Mouse (Mus musculus) myocyte (in vitro differentiated cells): ENCODE results near the gene Rem1.

Experiments
- CEBPB ChIP-seq: IDR thresholded peaks from 2 replicates; pipeline ENCODE4 v1.6.1; 2011; ENCODE audit warnings: mild to moderate bottlenecking, moderate library complexity; ENCODE audit not compliant: poor library complexity, insufficient read depth, severe bottlenecking
- MAX ChIP-seq: IDR thresholded peaks from one replicate; pipeline ENCODE4 v1.6.1; 2011; ENCODE audit warnings: low read depth, mild to moderate bottlenecking, control low read depth
- MYOD1 ChIP-seq, 3 experiments: IDR thresholded peaks; one replicate each; pipeline ENCODE4 v1.6.1; 2011; ENCODE audit warnings: control low read depth in 2 of 3, low read depth in 2 of 3, mild to moderate bottlenecking in 2 of 3, moderate library complexity in 1 of 3; ENCODE audit not compliant: insufficient read length in 2 of 3, control insufficient read depth in 1 of 3
- POLR2A ChIP-seq: IDR thresholded peaks from one replicate; pipeline ENCODE4 v1.6.1; 2011; ENCODE audit warnings: low read depth, mild to moderate bottlenecking, control low read depth, moderate library complexity; ENCODE audit not compliant: insufficient read length
- TCF3 ChIP-seq: IDR thresholded peaks from one replicate; pipeline ENCODE4 v1.6.1; 2011; ENCODE audit warnings: low read depth, control low read depth; ENCODE audit not compliant: insufficient read length
- USF1 ChIP-seq: IDR thresholded peaks from one replicate; pipeline ENCODE4 v1.6.1; 2011; ENCODE audit warnings: low read depth, mild to moderate bottlenecking, control low read depth, moderate library complexity

DNA sequence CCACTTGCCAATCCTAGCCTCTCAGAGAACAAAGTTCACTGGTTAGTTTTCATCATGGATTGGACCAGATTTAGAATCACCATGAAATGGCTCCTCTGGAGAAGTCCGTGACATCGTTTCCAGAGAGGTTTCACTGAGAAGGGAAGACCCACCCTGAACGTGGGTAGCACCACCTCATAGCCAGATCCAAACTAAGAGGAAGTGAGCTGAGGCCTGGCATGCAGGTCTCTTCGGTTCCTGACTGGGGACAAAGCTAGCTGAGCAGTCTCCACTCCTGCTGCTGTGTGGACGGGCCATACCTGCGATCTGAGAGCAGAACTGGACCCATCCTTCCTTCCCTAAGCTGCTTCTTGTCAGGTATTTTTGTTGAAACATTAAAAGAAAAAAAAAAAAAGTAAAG lies 34.4 kb downstream of the Rem1 start:
- TF ChIP-seq MAX (no peak), POLR2A (no peak), MYOD1 (IDR thresholded peaks at IDR 0.05; ENCODE audit: control insufficient read depth in 1 of 3, insufficient read length in 2 of 3, low read depth in 2 of 3) (no peak), CEBPB (no peak), USF1 (no peak), TCF3 (no peak)
